Mouse (Mus musculus): Measurements from ENCODE around the gene Spdye4c.

The Spdye4c gene

GRCm38 (mm10) chr2:128609286-128609685 is 18.3 kb downstream of the Spdye4c start:
- no peak for DNase-seq (ENCODE audit: low spot score)

DNA sequence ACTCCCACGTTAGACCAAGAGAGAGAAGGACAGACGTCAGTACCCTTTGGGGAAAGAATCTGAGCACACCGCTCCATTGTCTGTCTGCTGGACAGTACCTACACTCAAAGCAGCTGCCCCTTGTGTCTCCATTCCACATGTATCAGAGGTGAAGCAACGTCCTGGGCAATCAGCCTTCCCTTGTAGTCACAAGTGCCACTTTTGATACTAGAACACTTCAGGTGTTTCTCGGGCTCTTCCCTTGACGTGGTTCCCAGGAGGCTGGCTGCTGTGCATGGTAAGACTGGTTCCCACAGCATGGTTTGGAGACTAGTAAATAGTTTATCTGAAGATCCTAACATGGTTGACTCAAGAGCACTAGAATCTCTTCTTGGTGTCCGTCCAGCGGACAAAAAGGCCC is 20.2 kb downstream of the Spdye4c start:
- DNase-seq (ENCODE audit: low spot score): no peak

GRCm38 (mm10) chr2:128612275-128612674 is 21.3 kb downstream of the Spdye4c start:
- DNase-seq (ENCODE audit: low spot score): no peak

DNA sequence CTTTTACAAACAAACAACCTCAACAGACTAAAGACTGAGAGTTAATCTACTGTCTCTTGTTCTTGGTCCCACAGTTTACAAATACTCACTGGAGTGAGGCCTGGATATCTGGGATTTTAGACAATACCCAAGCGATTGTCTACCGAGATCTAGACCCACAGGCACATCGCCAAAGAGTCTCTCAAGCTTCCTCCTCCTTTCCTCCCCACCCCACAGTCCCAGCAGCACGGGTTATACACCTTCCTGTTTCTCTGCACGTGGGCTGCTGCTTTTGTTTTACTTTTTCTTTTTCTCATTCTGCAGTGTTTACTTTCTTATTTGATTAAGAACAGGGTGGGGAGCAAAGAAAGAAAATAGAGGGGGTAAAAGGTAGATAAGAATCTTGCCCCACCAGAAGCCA is 22.4 kb downstream of the Spdye4c start:
- no peak for DNase-seq (ENCODE audit: low spot score)

- no peak for DNase-seq (ENCODE audit: low spot score)
Observed at GRCm38 (mm10) chr2:128615366-128615765, 24.4 kb downstream of the Spdye4c start.

DNA sequence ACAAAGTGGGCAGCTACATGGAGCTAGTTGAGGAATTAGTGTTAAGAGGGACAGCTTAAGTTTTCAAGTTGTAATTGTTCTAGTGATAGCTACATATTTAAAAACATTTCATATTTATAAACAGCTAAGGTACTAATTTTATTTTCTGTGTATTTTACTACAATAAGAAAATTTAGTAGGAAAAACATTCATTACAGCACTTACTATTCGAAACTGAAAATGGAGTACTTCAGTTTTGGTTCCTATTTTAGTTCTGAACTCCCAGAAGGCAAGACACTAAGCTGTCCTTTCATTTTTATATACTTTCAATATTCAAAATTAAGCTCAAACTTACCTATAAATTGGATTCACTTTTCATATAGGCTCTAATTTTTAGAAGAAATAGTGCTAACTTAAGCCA is 29.6 kb downstream of the Spdye4c start:
- no peak for DNase-seq (ENCODE audit: low spot score)

Measured in layer of hippocampus, adult 11-12 months (tissue).